Mouse (Mus musculus): ENCODE results near the gene Gm17606. TPM values are rescaled to one million over a fixed set of nuclear protein-coding genes. Genes with fewer than 3 reads are reported as not detected.

Gene Gm17606
- polyA plus RNA-seq, 1 experiment from 2014 or later, result not detected

- Histone ChIP-seq H3K27me3 (ENCODE audit: control insufficient read depth, insufficient read depth, low read depth, low read length) (no peaks in the 10 kb centered on the region), H3K9ac (ENCODE audit: low read length) (no peak overlapping the region), H3K36me3 (ENCODE audit: control insufficient read depth, insufficient read depth, low read length) (peaks cover 11% of the 10 kb centered on the region), H3K4me2 (ENCODE audit: low read depth, low read length) (no peak overlapping the region), H3K9me3 (ENCODE audit: control insufficient read depth, low read length) (no peaks in the 10 kb centered on the region), H3K4me1 (replicated peaks; ENCODE audit: control insufficient read depth, insufficient read depth, low read length) (no peaks in the 10 kb centered on the region), H3K4me3 (ENCODE audit: low read length) (no peak overlapping the region), H3K27ac (ENCODE audit: low read length) (no peak overlapping the region)
- 55% methylated on average over 6 of the region's 6 CpGs for WGBS
- no peak for ATAC-seq (ENCODE audit: low read depth)
Observed at GRCm38 (mm10) chr14:54695042-54695441, 54.3 kb downstream of the Gm17606 start.

- no peak overlapping the region for H3K27ac ChIP-seq (ENCODE audit: low read length)
- no peaks in the 10 kb centered on the region for H3K9me3 ChIP-seq (ENCODE audit: control insufficient read depth, low read length)
- WGBS, result 90% methylated on average over 4 of the region's 4 CpGs
- H3K9ac ChIP-seq (ENCODE audit: low read length), result no peak overlapping the region
- H3K4me3 ChIP-seq (ENCODE audit: low read length), result no peak overlapping the region
- peaks cover 5% of the 10 kb centered on the region; the same call in 1 of the 2 replicates for H3K36me3 ChIP-seq (ENCODE audit: control insufficient read depth, insufficient read depth, low read length)
- no peak overlapping the region for H3K4me2 ChIP-seq (ENCODE audit: low read depth, low read length)
- no peak for ATAC-seq (ENCODE audit: low read depth)
- H3K4me1 ChIP-seq (replicated peaks; ENCODE audit: control insufficient read depth, insufficient read depth, low read length), result no peaks in the 10 kb centered on the region
- no peaks in the 10 kb centered on the region for H3K27me3 ChIP-seq (ENCODE audit: control insufficient read depth, insufficient read depth, low read depth, low read length)
Observed at GRCm38 (mm10) chr14:54696752-54697151, 56.0 kb downstream of the Gm17606 start.

MicroRNA genes within 50 kb of the gene (microRNA counts, 519-probe panel; counts per million panel counts)
- not detected for microRNA mmu-miR-686

Small RNAs within 50 kb of the gene (microRNA-seq; reads per million reads assigned to microRNA genes)
- not detected for gene Mir686
- gene Mir6948, result not detected

Other genes with a start within 250 kb of the Gm17606 start
- gene Slc7a7, start 223.2 kb upstream of the Gm17606 start, polyA plus RNA-seq (2015; fragmentation: Nextera tagmentation; extraction: Ambion mirVana), result 14.2 and 17.0 TPM in 2 replicates
- 258 and 287 TPM in 2 replicates for gene Mrpl52, start 214.0 kb upstream of the Gm17606 start, polyA plus RNA-seq (2015; fragmentation: Nextera tagmentation; extraction: Ambion mirVana)
- gene Mmp14, start 209.3 kb upstream of the Gm17606 start, polyA plus RNA-seq (2015; fragmentation: Nextera tagmentation; extraction: Ambion mirVana), result 176 and 183 TPM in 2 replicates
- gene Lrp10, start 176.8 kb upstream of the Gm17606 start, polyA plus RNA-seq (2015; fragmentation: Nextera tagmentation; extraction: Ambion mirVana), result 61.9 and 64.2 TPM in 2 replicates
- gene Rem2, start 164.9 kb upstream of the Gm17606 start, polyA plus RNA-seq (2015; fragmentation: Nextera tagmentation; extraction: Ambion mirVana), result 19.6 and 22.4 TPM in 2 replicates
- 73.5 and 77.6 TPM in 2 replicates for gene Prmt5, start 123.4 kb upstream of the Gm17606 start, polyA plus RNA-seq (2015; fragmentation: Nextera tagmentation; extraction: Ambion mirVana)
- gene Haus4, start 86.3 kb upstream of the Gm17606 start, polyA plus RNA-seq (2015; fragmentation: Nextera tagmentation; extraction: Ambion mirVana), result 52.3 and 57.1 TPM in 2 replicates
- 41.1 and 41.2 TPM in 2 replicates for gene Ajuba, start 63.4 kb upstream of the Gm17606 start, polyA plus RNA-seq (2015; fragmentation: Nextera tagmentation; extraction: Ambion mirVana)
- gene 4931414P19Rik, start 35.0 kb upstream of the Gm17606 start, polyA plus RNA-seq (2015; fragmentation: Nextera tagmentation; extraction: Ambion mirVana), result 11.6 and 12.7 TPM in 2 replicates
- gene Psmb5, start 22.9 kb upstream of the Gm17606 start, polyA plus RNA-seq (2015; fragmentation: Nextera tagmentation; extraction: Ambion mirVana), result 352 and 366 TPM in 2 replicates
- 1.2 and 4.3 TPM in 2 replicates for gene Psmb11, start 19.5 kb upstream of the Gm17606 start, polyA plus RNA-seq (2015; fragmentation: Nextera tagmentation; extraction: Ambion mirVana)
- 2.1 and 2.8 TPM in 2 replicates for gene Cdh24, start 412 bp downstream of the Gm17606 start, polyA plus RNA-seq (2015; fragmentation: Nextera tagmentation; extraction: Ambion mirVana)
- gene 1700123O20Rik, start 45.3 kb downstream of the Gm17606 start, polyA plus RNA-seq (2015; fragmentation: Nextera tagmentation; extraction: Ambion mirVana), result 73.4 and 78.9 TPM in 2 replicates
- gene Acin1, start 46.0 kb downstream of the Gm17606 start, polyA plus RNA-seq (2015; fragmentation: Nextera tagmentation; extraction: Ambion mirVana), result 106 and 116 TPM in 2 replicates
- gene Gm29776, start 57.9 kb downstream of the Gm17606 start, polyA plus RNA-seq (2015; fragmentation: Nextera tagmentation; extraction: Ambion mirVana), result 0.11 and 0.19 TPM in 2 replicates
- gene Cebpe, start 71.2 kb downstream of the Gm17606 start, polyA plus RNA-seq (2015; fragmentation: Nextera tagmentation; extraction: Ambion mirVana), result 0.28 TPM in 1 of 2 replicates, not detected in the other
- gene Slc7a8, start 141.0 kb downstream of the Gm17606 start, polyA plus RNA-seq (2015; fragmentation: Nextera tagmentation; extraction: Ambion mirVana), result 1.9 and 2.0 TPM in 2 replicates
- gene Rnf212b, start 173.2 kb downstream of the Gm17606 start, polyA plus RNA-seq (2015; fragmentation: Nextera tagmentation; extraction: Ambion mirVana), result not detected in 2 replicates
- 10.2 and 13.2 TPM in 2 replicates for gene Homez, start 230.0 kb downstream of the Gm17606 start, polyA plus RNA-seq (2015; fragmentation: Nextera tagmentation; extraction: Ambion mirVana)
- gene Ppp1r3e, start 236.6 kb downstream of the Gm17606 start, polyA plus RNA-seq (2015; fragmentation: Nextera tagmentation; extraction: Ambion mirVana), result 1.5 and 1.6 TPM in 2 replicates
- 3.4 and 4.2 TPM in 2 replicates for gene Bcl2l2, start 242.4 kb downstream of the Gm17606 start, polyA plus RNA-seq (2015; fragmentation: Nextera tagmentation; extraction: Ambion mirVana)
- gene Gm20521, start 242.5 kb downstream of the Gm17606 start, polyA plus RNA-seq (2015; fragmentation: Nextera tagmentation; extraction: Ambion mirVana), result not detected in 2 replicates

All from lung, embryonic 16.5 days (tissue).